Mouse (Mus musculus): ENCODE data around the gene Cd300ld3. TPM values are rescaled to one million over a fixed set of nuclear protein-coding genes. Genes with fewer than 3 reads are reported as not detected.

The Cd300ld3 gene
- polyA plus RNA-seq, 1 experiment from 2014 or later = not detected

DNA sequence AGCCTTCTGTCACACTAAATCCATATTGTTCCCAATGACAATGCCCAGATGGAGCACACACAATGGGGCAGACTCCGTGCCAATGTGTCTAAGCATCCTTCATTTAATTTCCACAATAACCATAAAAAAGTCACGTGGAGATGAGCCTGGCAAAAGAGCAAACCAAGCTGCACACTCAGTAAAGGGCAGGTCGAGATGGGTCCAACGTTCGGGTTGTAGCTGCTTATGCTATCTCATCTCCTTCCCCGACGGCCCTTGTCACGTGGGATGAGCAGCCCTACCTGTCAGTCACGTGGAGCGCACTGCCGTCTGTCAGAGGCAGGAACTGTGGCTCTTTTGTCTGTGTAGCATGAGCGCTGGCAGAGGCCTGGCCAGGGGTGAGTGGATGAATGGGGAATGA lies 36.4 kb upstream of the Cd300ld3 start:
- no peak for ATAC-seq (ENCODE audit: low FRiP score, low TSS enrichment)
- H3K36me3 ChIP-seq (ENCODE audit: control insufficient read depth, insufficient read depth, low read length) = no peaks in the 10 kb centered on the region
- no peak for DNase-seq (ENCODE audit: low spot score)
- no peak overlapping the region for H3K9ac ChIP-seq (ENCODE audit: low read length)
- H3K4me2 ChIP-seq (replicated peaks; ENCODE audit: low read depth) = no peak overlapping the region
- H3K4me1 ChIP-seq (replicated peaks; ENCODE audit: control insufficient read depth, insufficient read depth) = no peaks in the 10 kb centered on the region
- H3K4me3 ChIP-seq (ENCODE audit: low read depth, low read length) = no peak overlapping the region
- no peaks in the 10 kb centered on the region for H3K9me3 ChIP-seq (ENCODE audit: control insufficient read depth, low read length)
- no peak for TF ChIP-seq CTCF (IDR thresholded peaks at IDR 0.05; ENCODE audit: low read depth)
- H3K27ac ChIP-seq (replicated peaks) = no peak overlapping the region
- H3K27me3 ChIP-seq (ENCODE audit: control insufficient read depth, insufficient read depth, low read length) = no peaks in the 10 kb centered on the region
- 43% methylated on average over 12 of the region's 12 CpGs for WGBS

DNA sequence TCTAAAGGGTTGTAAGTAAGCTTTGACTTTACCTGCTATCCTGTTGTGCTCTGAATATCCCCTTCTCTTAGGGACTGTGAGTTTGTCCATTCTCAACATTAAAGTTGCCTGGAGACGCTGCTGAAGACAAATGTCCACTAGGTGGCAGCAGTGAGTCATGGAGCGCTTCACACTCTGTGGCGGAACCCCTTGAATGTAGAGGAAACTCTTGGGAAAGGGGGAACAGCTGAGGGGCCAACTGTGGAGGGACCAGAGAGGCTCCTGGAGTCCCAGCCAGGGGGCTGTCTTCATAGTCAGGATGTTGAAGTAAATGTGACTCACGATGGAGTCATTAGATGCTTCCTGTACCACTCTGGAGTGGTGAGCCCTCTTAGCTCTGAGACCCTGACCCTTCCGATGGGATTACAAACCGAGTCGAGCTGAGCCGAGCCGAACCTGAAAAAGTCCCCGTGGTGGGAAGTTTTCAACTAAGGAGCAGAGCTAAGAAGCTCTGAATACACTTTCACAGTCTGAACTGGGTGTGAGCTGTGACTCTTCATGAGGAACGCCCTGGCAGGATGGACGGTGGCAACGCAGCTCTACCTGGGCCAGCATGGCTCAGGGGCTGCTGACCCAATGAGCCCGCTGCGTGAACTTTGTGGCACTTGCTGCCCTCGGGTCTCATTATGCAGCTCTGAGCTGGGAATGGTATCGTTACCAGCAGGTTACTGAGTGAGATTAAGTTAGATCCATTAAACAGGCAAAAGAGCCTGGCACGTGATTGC lies 35.3 kb upstream of the Cd300ld3 start:
- Histone ChIP-seq H3K9me3 (ENCODE audit: control insufficient read depth, low read length) (no peaks in the 10 kb centered on the region), H3K4me1 (replicated peaks; ENCODE audit: control insufficient read depth, insufficient read depth) (no peaks in the 10 kb centered on the region), H3K36me3 (ENCODE audit: control insufficient read depth, insufficient read depth, low read length) (no peaks in the 10 kb centered on the region), H3K27me3 (ENCODE audit: control insufficient read depth, insufficient read depth, low read length) (no peaks in the 10 kb centered on the region), H3K4me3 (ENCODE audit: low read depth, low read length) (no peak overlapping the region), H3K9ac (ENCODE audit: low read length) (no peak overlapping the region), H3K4me2 (replicated peaks; ENCODE audit: low read depth) (no peak overlapping the region), H3K27ac (replicated peaks) (no peak overlapping the region)
- WGBS = 32% methylated on average over 18 of the region's 18 CpGs
- peak; percentile 72 for DNase-seq (ENCODE audit: low spot score)
- TF ChIP-seq EP300 (optimal IDR thresholded peaks at IDR 0.05) (no peak), CTCF (IDR thresholded peaks at IDR 0.05; ENCODE audit: low read depth) (peak; percentile 98)
- ATAC-seq (ENCODE audit: low FRiP score, low TSS enrichment) = peak; percentile 32; the same call in 1 of the 2 replicates

DNA sequence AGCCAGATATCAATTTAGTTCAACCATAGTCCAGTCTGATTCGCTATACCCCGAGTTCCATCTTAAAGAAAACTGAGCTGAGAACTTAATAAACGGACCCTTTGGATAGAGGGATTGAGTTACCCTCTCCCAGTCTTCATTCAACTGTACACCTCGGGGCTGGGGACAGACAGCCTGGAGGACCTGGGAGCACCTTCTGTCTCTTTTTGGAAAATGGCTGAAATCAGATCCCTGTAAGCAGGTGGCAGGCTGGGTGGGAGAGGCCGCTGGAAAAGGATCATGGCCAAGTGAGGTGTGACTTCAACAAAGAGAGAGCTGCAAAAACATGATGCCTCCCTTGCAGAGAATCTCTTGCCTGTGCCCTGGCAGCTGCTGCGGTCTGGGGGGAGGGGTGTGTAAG lies 34.0 kb upstream of the Cd300ld3 start:
- Histone ChIP-seq H3K4me2 (replicated peaks; ENCODE audit: low read depth) (no peak overlapping the region), H3K4me1 (replicated peaks; ENCODE audit: control insufficient read depth, insufficient read depth) (no peaks in the 10 kb centered on the region), H3K36me3 (ENCODE audit: control insufficient read depth, insufficient read depth, low read length) (no peaks in the 10 kb centered on the region), H3K27ac (replicated peaks) (no peak overlapping the region), H3K9ac (ENCODE audit: low read length) (no peak overlapping the region), H3K4me3 (ENCODE audit: low read depth, low read length) (no peak overlapping the region), H3K9me3 (ENCODE audit: control insufficient read depth, low read length) (no peaks in the 10 kb centered on the region), H3K27me3 (ENCODE audit: control insufficient read depth, insufficient read depth, low read length) (peaks cover 2% of the 10 kb centered on the region; the same call in 1 of the 2 replicates)
- TF ChIP-seq CTCF (IDR thresholded peaks at IDR 0.05; ENCODE audit: low read depth) = no peak
- no peak for TF ChIP-seq EP300 (optimal IDR thresholded peaks at IDR 0.05)
- no peak for ATAC-seq (ENCODE audit: low FRiP score, low TSS enrichment)
- 70% methylated on average over 6 of the region's 6 CpGs for WGBS
- DNase-seq (ENCODE audit: low spot score) = no peak

DNA sequence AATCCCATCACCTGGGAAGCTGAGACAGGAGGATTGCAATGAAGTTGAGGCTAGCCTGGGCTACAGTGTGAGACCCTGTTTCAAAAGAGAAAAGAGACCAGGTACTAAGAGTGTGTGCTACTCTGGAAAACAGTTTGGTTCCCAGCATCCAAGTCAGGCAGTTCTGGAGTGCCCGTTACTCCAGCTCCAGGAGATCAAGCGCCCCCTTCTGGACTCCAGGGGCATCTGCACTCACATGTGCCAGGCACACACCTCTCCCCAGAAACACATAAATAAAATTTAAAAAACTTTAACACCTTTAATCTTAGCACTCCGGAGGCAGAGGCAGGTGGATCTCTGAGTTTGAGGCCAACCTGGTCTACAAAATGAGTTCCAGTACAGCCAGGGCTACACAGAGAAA lies 33.2 kb upstream of the Cd300ld3 start:
- Histone ChIP-seq H3K9ac (ENCODE audit: low read length) (no peak overlapping the region), H3K9me3 (ENCODE audit: control insufficient read depth, low read length) (no peaks in the 10 kb centered on the region), H3K27ac (replicated peaks) (no peak overlapping the region), H3K4me1 (replicated peaks; ENCODE audit: control insufficient read depth, insufficient read depth) (no peaks in the 10 kb centered on the region), H3K4me3 (ENCODE audit: low read depth, low read length) (no peak overlapping the region), H3K4me2 (replicated peaks; ENCODE audit: low read depth) (no peak overlapping the region), H3K36me3 (ENCODE audit: control insufficient read depth, insufficient read depth, low read length) (no peaks in the 10 kb centered on the region), H3K27me3 (ENCODE audit: control insufficient read depth, insufficient read depth, low read length) (peaks cover 2% of the 10 kb centered on the region; the same call in 1 of the 2 replicates)
- TF ChIP-seq CTCF (IDR thresholded peaks at IDR 0.05; ENCODE audit: low read depth) (no peak), EP300 (optimal IDR thresholded peaks at IDR 0.05) (no peak)
- WGBS = 64% methylated on average over 3 of the region's 3 CpGs
- no peak for DNase-seq (ENCODE audit: low spot score)
- no peak for ATAC-seq (ENCODE audit: low FRiP score, low TSS enrichment)

DNA sequence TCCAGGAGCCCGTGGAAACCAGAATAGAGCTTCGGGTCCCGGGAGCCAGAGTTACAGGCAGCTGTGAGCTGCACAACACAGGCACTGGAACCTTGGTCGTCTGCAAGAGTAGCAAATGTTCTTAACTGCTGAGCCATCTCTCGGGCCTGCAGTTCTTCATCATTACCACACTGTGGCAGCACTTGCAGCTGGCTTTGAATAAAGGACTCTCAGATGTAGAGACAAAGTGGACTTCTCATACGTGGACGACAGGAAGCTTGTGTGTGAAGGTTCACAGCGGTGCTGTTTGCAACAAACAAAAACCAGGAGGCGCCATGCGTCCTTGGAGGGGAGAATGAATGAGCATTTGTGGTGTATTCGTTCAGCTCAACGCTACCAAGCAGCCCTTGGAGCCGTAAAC lies 32.7 kb upstream of the Cd300ld3 start:
- Histone ChIP-seq H3K27ac (replicated peaks) (no peak overlapping the region), H3K4me1 (replicated peaks; ENCODE audit: control insufficient read depth, insufficient read depth) (no peaks in the 10 kb centered on the region), H3K9me3 (ENCODE audit: control insufficient read depth, low read length) (no peaks in the 10 kb centered on the region), H3K27me3 (ENCODE audit: control insufficient read depth, insufficient read depth, low read length) (peaks cover 2% of the 10 kb centered on the region; the same call in 1 of the 2 replicates), H3K36me3 (ENCODE audit: control insufficient read depth, insufficient read depth, low read length) (no peaks in the 10 kb centered on the region), H3K4me2 (replicated peaks; ENCODE audit: low read depth) (no peak overlapping the region), H3K4me3 (ENCODE audit: low read depth, low read length) (no peak overlapping the region), H3K9ac (ENCODE audit: low read length) (no peak overlapping the region)
- peak; percentile 34; the same call in 1 of the 2 replicates for ATAC-seq (ENCODE audit: low FRiP score, low TSS enrichment)
- WGBS = 32% methylated on average over 13 of the region's 13 CpGs
- TF ChIP-seq CTCF (IDR thresholded peaks at IDR 0.05; ENCODE audit: low read depth) (peak; percentile 90), EP300 (optimal IDR thresholded peaks at IDR 0.05) (no peak)
- DNase-seq (ENCODE audit: low spot score) = peak; percentile 49

DNA sequence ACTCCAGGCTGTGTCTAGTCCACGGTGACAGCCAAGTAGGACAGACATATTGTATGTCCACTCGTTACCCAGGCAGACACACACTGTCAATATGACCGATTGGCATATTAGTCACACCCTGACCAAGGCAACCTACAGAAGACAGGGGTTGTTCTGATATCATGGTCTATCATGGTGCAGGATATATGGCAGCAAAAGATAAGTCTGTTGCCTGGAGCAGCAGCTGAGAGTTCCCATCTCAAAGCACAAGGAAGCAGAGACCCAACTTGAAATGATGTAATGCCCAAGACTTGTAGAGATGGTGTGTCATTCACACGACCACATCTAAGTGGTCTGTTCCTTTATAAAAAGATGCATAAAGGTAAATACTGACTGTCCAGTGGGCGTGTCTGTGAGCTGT lies 30.5 kb upstream of the Cd300ld3 start:
- Histone ChIP-seq H3K9ac (ENCODE audit: low read length) (no peak overlapping the region), H3K4me2 (replicated peaks; ENCODE audit: low read depth) (no peak overlapping the region), H3K4me1 (replicated peaks; ENCODE audit: control insufficient read depth, insufficient read depth) (no peaks in the 10 kb centered on the region), H3K27me3 (ENCODE audit: control insufficient read depth, insufficient read depth, low read length) (peaks cover 2% of the 10 kb centered on the region; the same call in 1 of the 2 replicates), H3K36me3 (ENCODE audit: control insufficient read depth, insufficient read depth, low read length) (no peaks in the 10 kb centered on the region), H3K27ac (replicated peaks) (no peak overlapping the region), H3K4me3 (ENCODE audit: low read depth, low read length) (no peak overlapping the region), H3K9me3 (ENCODE audit: control insufficient read depth, low read length) (no peaks in the 10 kb centered on the region)
- DNase-seq (ENCODE audit: low spot score) (no peak), ATAC-seq (ENCODE audit: low FRiP score, low TSS enrichment) (no peak)
- 87% methylated on average over 5 of the region's 5 CpGs for WGBS
- TF ChIP-seq EP300 (optimal IDR thresholded peaks at IDR 0.05) (no peak), CTCF (IDR thresholded peaks at IDR 0.05; ENCODE audit: low read depth) (no peak)
